Mouse (Mus musculus) stomach, postnatal 0 days (tissue): ENCODE measurements around the gene Mrps18a. TPM values are rescaled to one million over a fixed set of nuclear protein-coding genes. Genes with fewer than 3 reads are reported as not detected.

Source experiments
- ATAC-seq: fragments of 200-750 bp; cut with Nextera tagmentation; 2 replicates; pipeline ENCODE4 v1.8.0; 2017; ENCODE audit not compliant: low FRiP score, low TSS enrichment
- DNase-seq: peaks from one replicate; pipeline ENCODE4 v3.0.0-alpha.2; 2016; ENCODE audit warnings: low spot score
- H3K27ac ChIP-seq: fragments of 300-500 bp; sonication (generic); replicated peaks from 2 replicates; pipeline ENCODE4 v1.5.1; 2014; ENCODE audit warnings: mild to moderate bottlenecking, control low read depth
- H3K27me3 ChIP-seq: fragments of 300-500 bp; sonication (generic); 2 replicates; pipeline ENCODE4 v1.6.1; 2014; ENCODE audit warnings: low read length; ENCODE audit not compliant: control insufficient read depth, insufficient read depth
- H3K36me3 ChIP-seq: fragments of 300-500 bp; sonication (generic); 2 replicates; pipeline ENCODE4 v1.6.1; 2014; ENCODE audit warnings: low read length, mixed read lengths; ENCODE audit not compliant: control insufficient read depth, insufficient read depth
- H3K4me1 ChIP-seq: fragments of 300-500 bp; sonication (generic); replicated peaks from 2 replicates; pipeline ENCODE4 v1.6.1; 2014; ENCODE audit warnings: antibody characterized with exemption; ENCODE audit not compliant: control insufficient read depth, insufficient read depth
- H3K4me2 ChIP-seq: fragments of 300-500 bp; sonication (generic); replicated peaks from 2 replicates; pipeline ENCODE4 v1.6.1; 2014; ENCODE audit warnings: low read depth, mild to moderate bottlenecking, control low read depth, moderate library complexity
- H3K4me3 ChIP-seq: fragments of 300-500 bp; sonication (generic); 2 replicates; pipeline ENCODE4 v1.5.1; 2014; ENCODE audit warnings: low read depth, low read length, control low read depth
- H3K9ac ChIP-seq: fragments of 300-500 bp; sonication (generic); 2 replicates; pipeline ENCODE4 v1.6.1; 2014; ENCODE audit warnings: mild to moderate bottlenecking, low read length, control low read depth, mixed read lengths
- H3K9me3 ChIP-seq: fragments of 300-500 bp; sonication (generic); 2 replicates; pipeline ENCODE4 v1.6.1; 2016; ENCODE audit warnings: low read length; ENCODE audit not compliant: control insufficient read depth
- CTCF ChIP-seq: IDR thresholded peaks from 2 replicates; pipeline ENCODE4 v1.5.1; 2016; ENCODE audit warnings: antibody characterized with exemption, low read depth, mild to moderate bottlenecking, moderate library complexity
- EP300 ChIP-seq: optimal IDR thresholded peaks from 2 replicates; pipeline ENCODE3; 2016; ENCODE audit warnings: antibody characterized with exemption
- WGBS: fragments of 180-500 bp; shearing (Covaris S2); extraction: QIAGEN DNeasy Blood & Tissue Kit; methylation state at CpG from one replicate; pipeline ENCODE4 v1.1.7; 2014; 5-methylcytosine and 5-hydroxymethylcytosine counted together
- polyA plus RNA-seq: library from polyadenylated mRNA; unstranded; fragments of >200 nt; fragmentation: Nextera tagmentation; extraction: Ambion mirVana; gene quantifications from 2 replicates; pipeline ENCODE4 v1.2.1, GENCODE M21; 2015

Gene Mrps18a
- polyA plus RNA-seq, 1 experiment from 2014 or later = 99.0 TPM

GRCm38 (mm10) chr17:46102608-46103159, 8.1 kb upstream of the Mrps18a start:
- H3K4me3 ChIP-seq = no peak overlapping the region
- WGBS = 52% methylated on average over 8 of the region's 8 CpGs

GRCm38 (mm10) chr17:46104487-46104886, 6.3 kb upstream of the Mrps18a start:
- Histone ChIP-seq H3K4me3 (no peak overlapping the region), H3K4me1 (no peaks in the 10 kb centered on the region), H3K27me3 (peaks cover 1% of the 10 kb centered on the region; the same call in 1 of the 2 replicates), H3K9ac (no peak overlapping the region), H3K36me3 (no peaks in the 10 kb centered on the region), H3K9me3 (no peaks in the 10 kb centered on the region), H3K27ac (0 out of 2 replicates have a peak overlapping the region, but pooled peaks have one; percentile 24), H3K4me2 (no peak overlapping the region)
- DNase-seq = no peak
- TF ChIP-seq CTCF = peak; percentile 21; the same call in 1 of the 2 replicates
- no peak for TF ChIP-seq EP300
- ATAC-seq = peak; percentile 72
- WGBS = 23% methylated on average over 12 of the region's 12 CpGs

More at GRCm38 (mm10) chr17:46102608-46103159, 8.1 kb upstream of the Mrps18a start:
- Histone ChIP-seq H3K27me3 (no peaks in the 10 kb centered on the region), H3K27ac (no peak overlapping the region), H3K9ac (no peak overlapping the region), H3K4me1 (no peaks in the 10 kb centered on the region), H3K36me3 (no peaks in the 10 kb centered on the region), H3K4me2 (no peak overlapping the region), H3K9me3 (no peaks in the 10 kb centered on the region)
- ATAC-seq (no peak), DNase-seq (no peak)
- TF ChIP-seq EP300 (no peak), CTCF (peak; percentile 32)

- H3K4me1 ChIP-seq = no peaks in the 10 kb centered on the region
- no peak overlapping the region for H3K27ac ChIP-seq
- DNase-seq (no peak), ATAC-seq (no peak)
- H3K36me3 ChIP-seq = no peaks in the 10 kb centered on the region
- H3K4me3 ChIP-seq = no peak overlapping the region
- H3K27me3 ChIP-seq = peaks cover 2% of the 10 kb centered on the region; the same call in 1 of the 2 replicates
- no peak overlapping the region for H3K9ac ChIP-seq
- no peaks in the 10 kb centered on the region for H3K9me3 ChIP-seq
- WGBS = 68% methylated on average over 4 of the region's 4 CpGs
- no peak for TF ChIP-seq CTCF
- no peak for TF ChIP-seq EP300
- no peak overlapping the region for H3K4me2 ChIP-seq
Observed at GRCm38 (mm10) chr17:46108286-46108685, 2.5 kb upstream of the Mrps18a start.

GRCm38 (mm10) chr17:46115489-46115888, 4.7 kb downstream of the Mrps18a start:
- no peak for DNase-seq
- Histone ChIP-seq H3K9ac (no peak overlapping the region), H3K9me3 (no peaks in the 10 kb centered on the region), H3K36me3 (peaks cover 8% of the 10 kb centered on the region; the same call in 1 of the 2 replicates), H3K27ac (no peak overlapping the region), H3K4me2 (no peak overlapping the region), H3K27me3 (no peaks in the 10 kb centered on the region), H3K4me3 (no peak overlapping the region), H3K4me1 (no peaks in the 10 kb centered on the region)
- 19% methylated on average over 2 of the region's 2 CpGs for WGBS
- TF ChIP-seq CTCF (no peak), EP300 (no peak)
- no peak for ATAC-seq

- 63% methylated on average over 11 of the region's 11 CpGs for whole genome bisulfite sequencing
- Histone ChIP-seq H3K27me3 (no peaks in the 10 kb centered on the region), H3K36me3 (peaks cover 8% of the 10 kb centered on the region; the same call in 1 of the 2 replicates), H3K9me3 (no peaks in the 10 kb centered on the region), H3K4me1 (no peaks in the 10 kb centered on the region), H3K9ac (no peak overlapping the region), H3K4me3 (no peak overlapping the region), H3K4me2 (no peak overlapping the region), H3K27ac (no peak overlapping the region)
- ATAC-seq (no peak), DNase-seq (no peak)
- TF ChIP-seq CTCF (no peak), EP300 (no peak)
Observed at GRCm38 (mm10) chr17:46116138-46116537, 5.4 kb downstream of the Mrps18a start.

DNA sequence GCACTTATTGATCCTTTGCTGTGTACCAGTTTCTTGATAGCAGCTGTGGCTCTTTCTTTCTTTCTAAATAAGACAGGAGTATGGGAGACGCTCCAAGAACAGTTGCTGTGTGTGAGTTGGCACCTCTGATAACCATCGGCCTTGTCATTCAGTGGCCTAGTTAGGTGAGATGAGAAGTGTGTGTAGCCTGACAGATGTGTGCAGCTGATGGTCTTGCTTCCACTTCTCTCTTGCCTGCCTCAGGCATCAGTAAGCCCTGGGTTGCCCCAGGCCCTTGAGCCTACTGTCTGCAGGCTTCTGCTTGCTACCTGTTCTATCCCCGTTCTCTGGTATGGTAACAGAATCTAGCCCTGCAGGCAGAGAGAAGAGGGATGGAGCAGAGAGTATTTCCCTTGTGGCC, 6.1 kb downstream of the Mrps18a start:
- no peak for TF ChIP-seq CTCF
- Histone ChIP-seq H3K27me3 (no peaks in the 10 kb centered on the region), H3K4me3 (no peak overlapping the region), H3K4me1 (no peaks in the 10 kb centered on the region), H3K27ac (no peak overlapping the region), H3K36me3 (peaks cover 8% of the 10 kb centered on the region; the same call in 1 of the 2 replicates), H3K4me2 (no peak overlapping the region), H3K9ac (no peak overlapping the region), H3K9me3 (no peaks in the 10 kb centered on the region)
- 90% methylated on average over 3 of the region's 3 CpGs for WGBS
- DNase-seq = no peak
- ATAC-seq = no peak
